Mouse (Mus musculus): Measurements from ENCODE around the gene Zfyve9. TPM values are rescaled to one million over a fixed set of nuclear protein-coding genes. Genes with fewer than 3 reads are reported as not detected.

The Zfyve9 gene
- polyA plus RNA-seq, 1 experiment from 2014 or later: 3.0 TPM

- Histone ChIP-seq H3K9me3 (ENCODE audit: control insufficient read depth, low read length) (no peaks in the 10 kb centered on the region), H3K36me3 (ENCODE audit: control insufficient read depth, insufficient read depth, low read length) (peaks cover 29% of the 10 kb centered on the region), H3K27ac (replicated peaks) (no peak overlapping the region), H3K27me3 (ENCODE audit: control insufficient read depth, insufficient read depth, low read length) (no peaks in the 10 kb centered on the region), H3K4me1 (replicated peaks; ENCODE audit: control insufficient read depth, insufficient read depth) (no peaks in the 10 kb centered on the region), H3K9ac (ENCODE audit: low read length) (no peak overlapping the region), H3K4me2 (replicated peaks; ENCODE audit: low read depth) (no peak overlapping the region), H3K4me3 (ENCODE audit: low read depth, low read length) (no peak overlapping the region)
- 88% methylated on average over 4 of the region's 4 CpGs for WGBS
- no peak for ATAC-seq (ENCODE audit: low FRiP score, low TSS enrichment)
- no peak for TF ChIP-seq EP300 (optimal IDR thresholded peaks at IDR 0.05)
- no peak for TF ChIP-seq CTCF (IDR thresholded peaks at IDR 0.05; ENCODE audit: low read depth)
- no peak for DNase-seq (ENCODE audit: low spot score)
These were observed 149.0 kb downstream of the Zfyve9 start for GRCm38 (mm10) chr4:108631616-108632015.

- ATAC-seq (ENCODE audit: low FRiP score, low TSS enrichment) (no peak), DNase-seq (ENCODE audit: low spot score) (no peak)
- H3K4me1 ChIP-seq (replicated peaks; ENCODE audit: control insufficient read depth, insufficient read depth): no peaks in the 10 kb centered on the region
- TF ChIP-seq CTCF (IDR thresholded peaks at IDR 0.05; ENCODE audit: low read depth) (no peak), EP300 (optimal IDR thresholded peaks at IDR 0.05) (no peak)
- H3K9me3 ChIP-seq (ENCODE audit: control insufficient read depth, low read length): no peaks in the 10 kb centered on the region
- H3K9ac ChIP-seq (ENCODE audit: low read length): no peak overlapping the region
- 89% methylated on average over 9 of the region's 9 CpGs for WGBS
- H3K4me2 ChIP-seq (replicated peaks; ENCODE audit: low read depth): no peak overlapping the region
- H3K36me3 ChIP-seq (ENCODE audit: control insufficient read depth, insufficient read depth, low read length): peaks cover 39% of the 10 kb centered on the region
- H3K4me3 ChIP-seq (ENCODE audit: low read depth, low read length): no peak overlapping the region
- H3K27ac ChIP-seq (replicated peaks): no peak overlapping the region
- H3K27me3 ChIP-seq (ENCODE audit: control insufficient read depth, insufficient read depth, low read length): no peaks in the 10 kb centered on the region
These were observed 150.5 kb downstream of the Zfyve9 start for GRCm38 (mm10) chr4:108630096-108630495.

- no peak overlapping the region for H3K27ac ChIP-seq (replicated peaks)
- ATAC-seq (ENCODE audit: low FRiP score, low TSS enrichment): no peak
- WGBS: 86% methylated on average over 7 of the region's 7 CpGs
- H3K4me1 ChIP-seq (replicated peaks; ENCODE audit: control insufficient read depth, insufficient read depth): no peaks in the 10 kb centered on the region
- H3K9me3 ChIP-seq (ENCODE audit: control insufficient read depth, low read length): no peaks in the 10 kb centered on the region
- no peak for TF ChIP-seq CTCF (IDR thresholded peaks at IDR 0.05; ENCODE audit: low read depth)
- no peak for TF ChIP-seq EP300 (optimal IDR thresholded peaks at IDR 0.05)
- peaks cover 37% of the 10 kb centered on the region for H3K36me3 ChIP-seq (ENCODE audit: control insufficient read depth, insufficient read depth, low read length)
- no peak overlapping the region for H3K9ac ChIP-seq (ENCODE audit: low read length)
- no peak for DNase-seq (ENCODE audit: low spot score)
- no peaks in the 10 kb centered on the region for H3K27me3 ChIP-seq (ENCODE audit: control insufficient read depth, insufficient read depth, low read length)
- H3K4me3 ChIP-seq (ENCODE audit: low read depth, low read length): no peak overlapping the region
- no peak overlapping the region for H3K4me2 ChIP-seq (replicated peaks; ENCODE audit: low read depth)
These were observed 151.2 kb downstream of the Zfyve9 start for GRCm38 (mm10) chr4:108629363-108629880.

- no peaks in the 10 kb centered on the region for H3K9me3 ChIP-seq (ENCODE audit: control insufficient read depth, low read length)
- ATAC-seq (ENCODE audit: low FRiP score, low TSS enrichment) (no peak), DNase-seq (ENCODE audit: low spot score) (no peak)
- WGBS: 77% methylated on average over 5 of the region's 5 CpGs
- H3K4me2 ChIP-seq (replicated peaks; ENCODE audit: low read depth): no peak overlapping the region
- H3K4me3 ChIP-seq (ENCODE audit: low read depth, low read length): no peak overlapping the region
- no peaks in the 10 kb centered on the region for H3K4me1 ChIP-seq (replicated peaks; ENCODE audit: control insufficient read depth, insufficient read depth)
- H3K27ac ChIP-seq (replicated peaks): no peak overlapping the region
- no peak for TF ChIP-seq EP300 (optimal IDR thresholded peaks at IDR 0.05)
- TF ChIP-seq CTCF (IDR thresholded peaks at IDR 0.05; ENCODE audit: low read depth): no peak
- no peak overlapping the region for H3K9ac ChIP-seq (ENCODE audit: low read length)
- no peaks in the 10 kb centered on the region for H3K27me3 ChIP-seq (ENCODE audit: control insufficient read depth, insufficient read depth, low read length)
- H3K36me3 ChIP-seq (ENCODE audit: control insufficient read depth, insufficient read depth, low read length): peaks cover 30% of the 10 kb centered on the region
These were observed 153.5 kb downstream of the Zfyve9 start for GRCm38 (mm10) chr4:108627066-108627465.

GRCm38 (mm10) chr4:108621504-108621903 is 159.1 kb downstream of the Zfyve9 start:
- no peak for DNase-seq (ENCODE audit: low spot score)
- Histone ChIP-seq H3K36me3 (ENCODE audit: control insufficient read depth, insufficient read depth, low read length) (peaks cover 15% of the 10 kb centered on the region), H3K4me3 (ENCODE audit: low read depth, low read length) (no peak overlapping the region), H3K27ac (replicated peaks) (no peak overlapping the region), H3K9ac (ENCODE audit: low read length) (no peak overlapping the region), H3K27me3 (ENCODE audit: control insufficient read depth, insufficient read depth, low read length) (no peaks in the 10 kb centered on the region), H3K4me2 (replicated peaks; ENCODE audit: low read depth) (no peak overlapping the region), H3K9me3 (ENCODE audit: control insufficient read depth, low read length) (no peaks in the 10 kb centered on the region), H3K4me1 (replicated peaks; ENCODE audit: control insufficient read depth, insufficient read depth) (peaks cover 4% of the 10 kb centered on the region; the same call in 1 of the 2 replicates)
- WGBS: 95% methylated on average over 6 of the region's 6 CpGs
- ATAC-seq (ENCODE audit: low FRiP score, low TSS enrichment): no peak
- TF ChIP-seq CTCF (IDR thresholded peaks at IDR 0.05; ENCODE audit: low read depth) (peak; percentile 36), EP300 (optimal IDR thresholded peaks at IDR 0.05) (no peak)

GRCm38 (mm10) chr4:108620536-108620935 is 160.1 kb downstream of the Zfyve9 start:
- H3K4me1 ChIP-seq (replicated peaks; ENCODE audit: control insufficient read depth, insufficient read depth): peaks cover 4% of the 10 kb centered on the region; the same call in 1 of the 2 replicates
- H3K4me3 ChIP-seq (ENCODE audit: low read depth, low read length): peak overlapping the region; percentile 70
- ATAC-seq (ENCODE audit: low FRiP score, low TSS enrichment) (no peak), DNase-seq (ENCODE audit: low spot score) (no peak)
- H3K27ac ChIP-seq (replicated peaks): peak overlapping the region; percentile 89
- 12% methylated on average over 8 of the region's 8 CpGs for WGBS
- H3K9me3 ChIP-seq (ENCODE audit: control insufficient read depth, low read length): no peaks in the 10 kb centered on the region
- TF ChIP-seq EP300 (optimal IDR thresholded peaks at IDR 0.05) (no peak), CTCF (IDR thresholded peaks at IDR 0.05; ENCODE audit: low read depth) (no peak)
- no peaks in the 10 kb centered on the region for H3K27me3 ChIP-seq (ENCODE audit: control insufficient read depth, insufficient read depth, low read length)
- peak overlapping the region; percentile 89 for H3K9ac ChIP-seq (ENCODE audit: low read length)
- H3K4me2 ChIP-seq (replicated peaks; ENCODE audit: low read depth): peak overlapping the region; percentile 78
- H3K36me3 ChIP-seq (ENCODE audit: control insufficient read depth, insufficient read depth, low read length): peaks cover 10% of the 10 kb centered on the region

Data from stomach, postnatal 0 days (tissue).